Mouse (Mus musculus) midbrain, postnatal 0 days (tissue): ENCODE data around the gene Fndc4. TPM values are rescaled to one million over a fixed set of nuclear protein-coding genes. Genes with fewer than 3 reads are reported as not detected.

Experiments
- ATAC-seq: fragments of 200-750 bp; cut with Nextera tagmentation; 2 replicates; pipeline ENCODE4 v1.8.0; 2017; ENCODE audit warnings: moderate number of reproducible peaks, mild to moderate bottlenecking, moderate TSS enrichment, moderate library complexity; ENCODE audit not compliant: low FRiP score
- DNase-seq: peaks from one replicate; pipeline ENCODE4 v3.0.0-alpha.2; 2015; ENCODE audit warnings: low spot score
- H3K27ac ChIP-seq: fragments of 300-500 bp; sonication (generic); 2 replicates; pipeline ENCODE4 v1.5.1; 2014; ENCODE audit warnings: low read depth, mild to moderate bottlenecking, low read length, mixed read lengths
- H3K27me3 ChIP-seq: fragments of 300-500 bp; sonication (generic); 2 replicates; pipeline ENCODE4 v1.6.1; 2014; ENCODE audit warnings: low read length, control low read depth, mixed read lengths; ENCODE audit not compliant: insufficient read depth
- H3K36me3 ChIP-seq: fragments of 300-500 bp; sonication (generic); 2 replicates; pipeline ENCODE4 v1.6.1; 2014; ENCODE audit warnings: low read length, control low read depth, mixed read lengths; ENCODE audit not compliant: insufficient read depth
- H3K4me1 ChIP-seq: fragments of 300-500 bp; sonication (generic); 2 replicates; pipeline ENCODE4 v1.6.1; 2014; ENCODE audit warnings: mild to moderate bottlenecking, control low read depth, antibody characterized with exemption, low read length, mixed read lengths; ENCODE audit not compliant: insufficient read depth
- H3K4me2 ChIP-seq: fragments of 300-500 bp; sonication (generic); 2 replicates; pipeline ENCODE4 v1.6.1; 2014; ENCODE audit warnings: low read depth, mild to moderate bottlenecking, low read length, mixed read lengths; ENCODE audit not compliant: poor library complexity, severe bottlenecking
- H3K4me3 ChIP-seq: fragments of 300-500 bp; sonication (generic); 2 replicates; pipeline ENCODE4 v1.5.1; 2014; ENCODE audit warnings: low read depth, mild to moderate bottlenecking, low read length, moderate library complexity
- H3K9ac ChIP-seq: fragments of 300-500 bp; sonication (generic); replicated peaks from 2 replicates; pipeline ENCODE4 v1.6.1; 2014; ENCODE audit warnings: mild to moderate bottlenecking, low read length, moderate library complexity, mixed read lengths; ENCODE audit not compliant: poor library complexity, severe bottlenecking
- H3K9me3 ChIP-seq: fragments of 300-500 bp; sonication (generic); 2 replicates; pipeline ENCODE4 v1.6.1; 2016; ENCODE audit warnings: low read length, control low read depth
- CTCF ChIP-seq: IDR thresholded peaks from 2 replicates; pipeline ENCODE4 v1.5.1; 2016; ENCODE audit warnings: antibody characterized with exemption, mild to moderate bottlenecking
- WGBS: fragments of 180-500 bp; shearing (Covaris S2); extraction: QIAGEN DNeasy Blood & Tissue Kit; methylation state at CpG from one replicate; pipeline ENCODE4 v1.1.7; 2014; 5-methylcytosine and 5-hydroxymethylcytosine counted together
- polyA plus RNA-seq: library from polyadenylated mRNA; unstranded; fragments of >200 nt; fragmentation: Nextera tagmentation; extraction: Ambion mirVana; gene quantifications from 2 replicates; pipeline ENCODE4 v1.2.1, GENCODE M21; 2015
- total RNA-seq: library from RNA; depleted of rRNA; stranded (reverse); fragments of >200 nt; gene quantifications from 2 replicates; pipeline ENCODE4 v1.2.3, GENCODE M21; 2014

Gene Fndc4
- total and polyA plus RNA-seq, 2 experiments from 2014 or later: 103 to 188 TPM

- H3K27ac ChIP-seq: no peak overlapping the region
- no peak overlapping the region for H3K9ac ChIP-seq
- no peaks in the 10 kb centered on the region for H3K9me3 ChIP-seq
- no peak for TF ChIP-seq CTCF
- no peak for ATAC-seq
- H3K27me3 ChIP-seq: no peaks in the 10 kb centered on the region
- no peak for DNase-seq
- H3K4me3 ChIP-seq: no peak overlapping the region
- H3K4me1 ChIP-seq: no peaks in the 10 kb centered on the region
- peaks cover 61% of the 10 kb centered on the region for H3K36me3 ChIP-seq
- 86% methylated on average over 20 of the region's 20 CpGs for WGBS
- no peak overlapping the region for H3K4me2 ChIP-seq
These were observed 16.5 kb downstream of the Fndc4 start for GRCm38 (mm10) chr5:31279245-31279988.

GRCm38 (mm10) chr5:31273018-31273417 is 22.9 kb downstream of the Fndc4 start:
- DNase-seq (no peak), ATAC-seq (no peak)
- Histone ChIP-seq H3K4me1 (no peaks in the 10 kb centered on the region), H3K9me3 (no peaks in the 10 kb centered on the region), H3K27me3 (no peaks in the 10 kb centered on the region), H3K27ac (no peak overlapping the region), H3K4me2 (no peak overlapping the region), H3K4me3 (no peak overlapping the region), H3K9ac (no peak overlapping the region), H3K36me3 (peaks cover 50% of the 10 kb centered on the region)
- TF ChIP-seq CTCF: no peak
- 89% methylated on average over 6 of the region's 6 CpGs for WGBS

- Histone ChIP-seq H3K4me2 (no peak overlapping the region), H3K4me1 (no peaks in the 10 kb centered on the region), H3K36me3 (peaks cover 76% of the 10 kb centered on the region), H3K9me3 (no peaks in the 10 kb centered on the region), H3K27ac (no peak overlapping the region), H3K27me3 (no peaks in the 10 kb centered on the region), H3K4me3 (no peak overlapping the region), H3K9ac (peak overlapping the region; percentile 33; the same call in 1 of the 2 replicates)
- DNase-seq (no peak), ATAC-seq (no peak)
- TF ChIP-seq CTCF: no peak
- 53% methylated on average over 6 of the region's 6 CpGs for WGBS
These were observed 28.2 kb downstream of the Fndc4 start for GRCm38 (mm10) chr5:31267686-31268085.

GRCm38 (mm10) chr5:31266101-31266500 is 29.8 kb downstream of the Fndc4 start:
- 86% methylated on average over 7 of the region's 7 CpGs for WGBS

GRCm38 (mm10) chr5:31257616-31258015 is 38.3 kb downstream of the Fndc4 start:
- no peaks in the 10 kb centered on the region for H3K4me1 ChIP-seq
- H3K36me3 ChIP-seq: peaks cover 54% of the 10 kb centered on the region
- no peak for DNase-seq
- no peak overlapping the region for H3K4me2 ChIP-seq
- no peak for ATAC-seq
- no peak overlapping the region for H3K27ac ChIP-seq
- H3K9ac ChIP-seq: no peak overlapping the region
- TF ChIP-seq CTCF: no peak
- no peaks in the 10 kb centered on the region for H3K27me3 ChIP-seq
- no peak overlapping the region for H3K4me3 ChIP-seq
- no peaks in the 10 kb centered on the region for H3K9me3 ChIP-seq
- WGBS: 86% methylated on average over 11 of the region's 11 CpGs

More at GRCm38 (mm10) chr5:31266101-31266500, 29.8 kb downstream of the Fndc4 start:
- Histone ChIP-seq H3K4me1 (no peaks in the 10 kb centered on the region), H3K9me3 (no peaks in the 10 kb centered on the region), H3K27ac (no peak overlapping the region), H3K27me3 (no peaks in the 10 kb centered on the region), H3K4me2 (no peak overlapping the region), H3K9ac (no peak overlapping the region), H3K36me3 (peaks cover 82% of the 10 kb centered on the region), H3K4me3 (no peak overlapping the region)
- ATAC-seq (no peak), DNase-seq (no peak)
- TF ChIP-seq CTCF: no peak

GRCm38 (mm10) chr5:31255971-31256370 is 39.9 kb downstream of the Fndc4 start:
- no peak overlapping the region for H3K9ac ChIP-seq
- DNase-seq: no peak
- H3K9me3 ChIP-seq: no peaks in the 10 kb centered on the region
- H3K27me3 ChIP-seq: no peaks in the 10 kb centered on the region
- no peak overlapping the region for H3K4me2 ChIP-seq
- TF ChIP-seq CTCF: no peak
- WGBS: 85% methylated on average over 2 of the region's 2 CpGs
- no peak overlapping the region for H3K4me3 ChIP-seq
- H3K27ac ChIP-seq: no peak overlapping the region
- peaks cover 44% of the 10 kb centered on the region for H3K36me3 ChIP-seq
- ATAC-seq: no peak
- 0 out of 2 replicates have a peak, but pooled peaks cover 4% of the 10 kb centered on the region for H3K4me1 ChIP-seq
